Mouse (Mus musculus): ENCODE results near the gene Csdc2.

The Csdc2 gene

GRCm38 (mm10) chr15:81925760-81926445, 10.7 kb upstream of the Csdc2 start, which contains the start of gene Polr3h:
Gene Polr3h (minus strand): TSS chr15:81926240.
- DNase-seq: peak; percentile 95 to 97

- no peak for DNase-seq
These were observed 10.1 kb upstream of the Csdc2 start for GRCm38 (mm10) chr15:81926446-81926822.

- no peak for DNase-seq
These were observed 8.8 kb upstream of the Csdc2 start for GRCm38 (mm10) chr15:81927741-81928140.

GRCm38 (mm10) chr15:81928277-81928676, 8.3 kb upstream of the Csdc2 start:
- no peak for DNase-seq

GRCm38 (mm10) chr15:81932951-81933470, 3.5 kb upstream of the Csdc2 start:
- DNase-seq: peak; percentile 51 to 68

GRCm38 (mm10) chr15:81933986-81934385, 2.6 kb upstream of the Csdc2 start:
- no peak for DNase-seq

GRCm38 (mm10) chr15:81935869-81936637, 506 bp upstream of the Csdc2 start:
- DNase-seq: no peak

GRCm38 (mm10) chr15:81937098-81937972, 776 bp downstream of the Csdc2 start:
- no peak for DNase-seq

- peak; percentile 35 to 42 for DNase-seq
These were observed 1.7 kb downstream of the Csdc2 start for GRCm38 (mm10) chr15:81938246-81938645.

GRCm38 (mm10) chr15:81939157-81939715, 2.7 kb downstream of the Csdc2 start:
- DNase-seq: no peak

GRCm38 (mm10) chr15:81939774-81940173, 3.2 kb downstream of the Csdc2 start:
- DNase-seq: no peak

- no peak for DNase-seq
These were observed 3.7 kb downstream of the Csdc2 start for GRCm38 (mm10) chr15:81940219-81940618.

GRCm38 (mm10) chr15:81941010-81941409, 4.5 kb downstream of the Csdc2 start:
- DNase-seq: no peak

- no peak for DNase-seq
These were observed 6.7 kb downstream of the Csdc2 start for GRCm38 (mm10) chr15:81943176-81943749.

GRCm38 (mm10) chr15:81949076-81949475, 12.5 kb downstream of the Csdc2 start:
- DNase-seq: no peak

GRCm38 (mm10) chr15:81949476-81950131, 13.0 kb downstream of the Csdc2 start:
- no peak for DNase-seq

GRCm38 (mm10) chr15:81950716-81951115, 14.2 kb downstream of the Csdc2 start:
- DNase-seq: no peak

- no peak for DNase-seq
These were observed 14.6 kb downstream of the Csdc2 start for GRCm38 (mm10) chr15:81951159-81951558.

GRCm38 (mm10) chr15:81952310-81952709, 15.8 kb downstream of the Csdc2 start:
- no peak for DNase-seq

GRCm38 (mm10) chr15:81954151-81954583, 17.6 kb downstream of the Csdc2 start:
- DNase-seq: no peak

GRCm38 (mm10) chr15:81954716-81955115, 18.2 kb downstream of the Csdc2 start:
- no peak for DNase-seq

GRCm38 (mm10) chr15:81955414-81955813, 18.9 kb downstream of the Csdc2 start:
- DNase-seq: no peak
